Mouse (Mus musculus): ENCODE measurements around the gene Rnf157.

Gene Rnf157

GRCm38 (mm10) chr11:116293538-116294137 lies 119.2 kb downstream of the Rnf157 start:
- DNase-seq = no peak

DNA sequence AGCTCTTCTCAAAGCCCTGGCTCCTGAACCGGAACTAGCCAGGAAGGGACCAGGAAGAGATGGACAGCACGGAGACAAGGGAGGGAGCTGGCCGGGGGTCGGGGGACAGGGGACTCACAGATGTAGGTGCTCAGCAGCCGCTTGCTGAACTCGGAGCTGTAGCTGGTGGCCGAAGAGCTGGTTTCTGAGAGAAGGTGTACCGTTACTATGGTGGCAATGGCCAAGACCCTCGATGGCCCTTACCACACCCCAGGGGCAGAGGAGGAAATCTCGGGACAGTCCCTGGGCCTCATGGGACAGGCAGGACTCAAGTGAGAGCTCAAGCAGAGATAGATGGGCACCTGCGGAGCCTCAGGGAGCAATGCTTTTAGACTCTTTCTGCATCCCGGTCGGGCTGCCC lies 120.4 kb downstream of the Rnf157 start:
- peak; percentile 77 for DNase-seq

DNA sequence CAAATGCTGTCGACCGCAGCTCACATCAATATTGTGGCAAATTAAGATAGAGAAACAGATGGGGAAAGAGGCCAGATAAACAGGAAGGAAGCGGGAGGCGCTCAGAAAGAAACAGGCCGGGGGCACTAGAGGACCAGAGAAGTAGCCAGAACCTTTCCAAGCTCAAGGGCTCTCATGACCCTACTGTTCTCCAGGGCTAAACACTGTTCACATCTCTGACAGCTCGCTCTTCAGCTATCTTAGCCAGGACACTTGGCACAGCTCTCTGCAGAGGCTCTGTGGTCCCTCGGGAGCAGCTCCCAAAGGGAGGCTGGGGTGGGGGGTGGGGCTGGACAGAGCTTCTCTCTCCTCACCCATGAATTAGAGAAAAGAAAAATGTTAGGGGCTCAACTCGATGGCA lies 122.3 kb downstream of the Rnf157 start:
- peak; percentile 75 for DNase-seq

DNA sequence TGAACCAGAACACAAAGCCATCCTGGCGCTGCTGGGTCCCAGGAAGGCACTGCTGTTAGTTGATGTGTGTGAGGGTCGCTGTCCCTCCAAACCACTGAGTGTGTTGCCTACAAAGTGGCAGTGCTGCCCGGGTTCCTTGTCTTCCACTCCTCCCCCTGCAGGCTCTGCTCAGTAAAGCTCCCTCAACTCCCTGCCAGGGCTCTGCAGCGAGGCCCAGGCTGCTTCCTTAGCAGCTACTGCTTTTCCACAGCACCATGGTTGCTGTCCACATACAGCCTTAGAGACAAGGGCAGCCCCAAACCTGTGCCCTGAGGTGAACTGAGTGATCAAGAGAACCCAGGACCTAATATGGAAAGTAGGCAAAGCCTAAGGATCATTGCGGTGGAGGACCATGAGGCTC lies 125.5 kb downstream of the Rnf157 start:
- DNase-seq = peak; percentile 87

All from heart, adult 11 months (tissue).